Mouse (Mus musculus): Measurements from ENCODE around the gene Plekha1.

Plekha1 gene

DNA sequence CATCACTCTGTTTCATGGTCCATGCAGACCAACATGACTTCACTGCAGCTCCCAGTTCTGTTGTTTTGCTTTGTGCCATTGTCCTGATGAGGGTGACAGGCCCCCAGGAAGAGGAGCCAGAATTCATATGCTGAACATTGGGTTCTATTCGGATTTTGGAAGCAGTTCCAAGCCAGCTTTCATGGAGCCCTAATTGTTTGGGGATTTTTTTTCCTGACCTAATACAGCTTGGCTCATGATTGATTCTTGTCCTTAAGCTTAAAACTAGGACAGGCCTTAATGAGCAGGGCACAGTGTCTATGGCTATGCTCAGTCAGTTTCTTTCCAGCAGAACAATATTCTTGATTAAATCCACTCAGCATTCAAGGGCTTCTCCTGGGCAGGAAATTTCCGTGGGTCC, 52.7 kb downstream of the Plekha1 start:
- DNase-seq (ENCODE audit: low read depth, low spot score): no peak

GRCm38 (mm10) chr7:130922981-130923731, 57.6 kb downstream of the Plekha1 start:
- peak; percentile 30 for DNase-seq (ENCODE audit: low read depth, low spot score)

DNA sequence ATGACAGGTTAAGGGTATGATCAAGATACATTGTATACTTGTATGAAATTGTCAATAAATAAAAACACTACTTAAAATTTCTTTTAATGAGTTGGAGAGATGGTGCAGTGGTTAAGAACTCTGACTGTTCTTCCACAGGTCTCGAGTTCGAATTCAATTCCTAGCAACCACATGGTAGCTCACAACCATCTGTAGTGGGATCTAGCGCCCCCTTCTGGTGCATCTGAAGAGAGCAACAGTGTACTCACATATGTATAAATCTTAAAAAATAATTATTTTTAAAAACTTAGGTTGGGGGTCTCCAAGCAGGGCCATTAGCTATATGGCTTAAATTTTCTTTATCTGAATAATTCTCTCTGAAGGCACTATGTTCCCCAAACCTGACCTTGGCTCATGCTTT, 64.8 kb downstream of the Plekha1 start:
- no peak for DNase-seq (ENCODE audit: low read depth, low spot score)

DNA sequence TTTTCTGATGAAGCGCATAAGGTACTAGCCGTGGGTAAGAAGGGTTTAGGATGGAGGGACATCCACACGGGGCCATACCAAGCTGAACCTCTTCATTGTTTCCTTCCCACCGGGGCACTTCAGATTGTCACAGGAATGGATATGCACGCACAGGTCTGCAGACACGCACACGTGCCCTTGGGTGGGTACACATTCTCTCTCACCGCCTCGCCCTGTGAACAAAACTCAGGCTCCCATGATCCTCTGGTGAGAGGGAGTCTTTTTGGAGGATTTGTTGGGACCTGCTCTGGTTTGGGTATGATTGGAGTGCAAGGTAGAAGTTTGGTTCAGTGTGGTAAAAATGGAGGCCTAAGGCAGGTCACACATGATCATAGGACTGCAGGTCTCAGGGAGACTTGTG, 67.4 kb downstream of the Plekha1 start:
- no peak for DNase-seq (ENCODE audit: low read depth, low spot score)

DNA sequence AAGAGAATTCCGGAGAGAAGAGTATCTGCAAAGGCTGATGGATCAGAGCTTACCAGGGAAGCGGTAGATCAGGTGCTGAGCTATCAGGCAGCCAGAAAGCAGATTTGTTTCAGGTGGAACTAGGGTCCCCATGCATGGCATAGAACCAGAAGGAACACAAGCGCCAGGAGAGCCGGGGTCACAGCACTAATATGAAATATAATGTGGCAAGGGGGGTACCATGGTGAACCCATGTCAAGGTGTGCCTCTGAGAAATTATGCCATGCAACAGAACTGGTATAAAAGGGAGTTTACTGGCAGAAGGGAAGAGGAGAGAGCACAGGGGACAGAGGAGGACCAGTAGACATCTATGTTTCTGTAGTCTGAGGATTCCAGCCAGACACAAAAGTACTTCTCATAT, 69.1 kb downstream of the Plekha1 start:
- no peak for DNase-seq (ENCODE audit: low read depth, low spot score)

- no peak for DNase-seq (ENCODE audit: low read depth, low spot score)
Observed at GRCm38 (mm10) chr7:130935421-130935792, 69.9 kb downstream of the Plekha1 start.

- no peak for DNase-seq (ENCODE audit: low read depth, low spot score)
Observed at GRCm38 (mm10) chr7:130935793-130936471, 70.4 kb downstream of the Plekha1 start, which contains the start of gene Htra1. Gene Htra1 (plus strand): TSS chr7:130936111.

DNA sequence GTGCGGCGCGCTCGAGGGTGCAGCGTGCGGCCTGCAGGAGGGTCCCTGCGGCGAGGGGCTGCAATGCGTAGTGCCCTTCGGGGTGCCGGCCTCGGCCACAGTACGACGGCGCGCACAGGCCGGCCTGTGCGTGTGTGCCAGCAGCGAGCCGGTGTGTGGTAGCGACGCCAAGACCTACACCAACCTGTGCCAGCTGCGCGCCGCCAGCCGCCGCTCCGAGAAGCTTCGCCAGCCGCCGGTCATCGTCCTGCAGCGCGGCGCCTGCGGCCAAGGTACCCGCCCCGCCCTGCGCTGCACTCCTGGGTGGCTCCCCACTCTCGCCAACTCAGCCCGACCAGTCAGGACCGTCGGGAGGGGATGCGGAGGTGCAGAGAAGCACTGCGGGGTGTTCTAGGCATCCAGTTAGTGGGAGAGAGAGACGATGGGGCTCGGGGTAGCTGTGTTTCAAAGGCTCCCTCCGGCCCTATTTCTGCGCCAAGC, 71.0 kb downstream of the Plekha1 start:
- no peak for DNase-seq (ENCODE audit: low read depth, low spot score)

DNA sequence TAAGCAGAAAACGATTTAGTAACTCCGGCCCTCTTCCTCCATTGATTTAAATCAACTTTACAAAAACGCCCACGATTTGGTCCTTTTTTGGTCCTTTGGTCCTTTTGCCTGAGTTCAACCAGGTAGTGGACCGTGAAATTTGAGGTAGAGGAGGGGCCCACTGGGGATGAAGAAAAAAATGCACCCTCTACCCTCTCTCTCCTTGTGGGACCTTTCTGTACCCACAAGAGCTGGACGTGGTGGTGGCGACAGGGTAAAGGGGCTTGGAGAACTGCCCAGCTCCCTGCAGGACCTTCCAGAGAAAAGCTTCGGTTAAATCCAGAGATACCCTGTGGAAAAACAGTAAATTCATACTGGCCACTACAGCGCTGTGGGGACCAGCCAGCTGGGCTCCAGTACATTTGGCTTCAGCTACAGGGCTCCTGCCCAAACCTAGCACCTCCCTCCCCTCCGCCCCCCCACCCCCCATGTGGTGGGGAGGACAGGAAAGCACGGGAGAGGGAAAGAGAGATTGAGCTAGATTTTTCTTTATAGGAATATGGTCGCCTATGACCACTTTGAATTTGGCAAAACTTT, 71.8 kb downstream of the Plekha1 start:
- DNase-seq (ENCODE audit: low read depth, low spot score): no peak

GRCm38 (mm10) chr7:130938005-130938404, 72.4 kb downstream of the Plekha1 start:
- no peak for DNase-seq (ENCODE audit: low read depth, low spot score)

DNA sequence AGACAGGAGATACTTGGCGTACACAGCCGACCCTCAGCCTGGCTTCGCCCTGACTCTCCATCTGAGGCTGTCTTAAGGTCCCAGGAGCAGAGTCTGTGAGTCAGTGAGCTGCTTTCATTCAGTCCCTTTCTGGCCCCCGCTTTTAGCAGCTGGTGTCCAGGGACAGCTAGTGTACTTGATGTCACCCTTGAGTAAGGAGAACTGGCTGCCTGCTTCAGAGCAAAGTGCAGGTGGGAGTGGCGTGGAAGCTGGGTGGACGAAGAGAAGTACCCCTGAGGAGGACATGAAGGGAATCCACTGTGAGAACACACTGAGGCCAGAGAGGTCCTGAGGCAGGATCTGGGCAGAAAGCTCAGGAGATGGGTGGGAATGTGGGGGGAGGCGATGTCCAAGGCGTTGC, 73.3 kb downstream of the Plekha1 start:
- no peak for DNase-seq (ENCODE audit: low read depth, low spot score)

DNA sequence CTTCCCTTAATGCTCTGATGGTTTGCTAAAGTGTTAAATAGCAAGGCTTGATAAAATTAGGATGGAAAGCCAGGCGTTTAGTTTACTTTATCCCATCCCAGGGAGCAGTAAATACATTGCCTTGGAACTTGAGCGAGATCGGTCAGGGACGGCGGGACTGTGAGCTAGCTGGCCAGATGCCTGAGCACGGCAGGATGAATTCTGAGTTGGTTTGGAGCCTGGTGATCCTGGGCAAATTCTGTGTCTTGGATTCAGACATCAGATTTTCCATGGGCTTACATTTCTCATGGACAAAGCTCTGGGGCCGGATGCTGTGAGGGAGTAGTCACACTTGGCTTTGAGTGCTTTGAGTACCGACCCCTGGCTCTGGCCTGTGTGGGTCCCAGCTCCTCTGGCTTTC, 75.2 kb downstream of the Plekha1 start:
- DNase-seq (ENCODE audit: low read depth, low spot score): no peak

DNA sequence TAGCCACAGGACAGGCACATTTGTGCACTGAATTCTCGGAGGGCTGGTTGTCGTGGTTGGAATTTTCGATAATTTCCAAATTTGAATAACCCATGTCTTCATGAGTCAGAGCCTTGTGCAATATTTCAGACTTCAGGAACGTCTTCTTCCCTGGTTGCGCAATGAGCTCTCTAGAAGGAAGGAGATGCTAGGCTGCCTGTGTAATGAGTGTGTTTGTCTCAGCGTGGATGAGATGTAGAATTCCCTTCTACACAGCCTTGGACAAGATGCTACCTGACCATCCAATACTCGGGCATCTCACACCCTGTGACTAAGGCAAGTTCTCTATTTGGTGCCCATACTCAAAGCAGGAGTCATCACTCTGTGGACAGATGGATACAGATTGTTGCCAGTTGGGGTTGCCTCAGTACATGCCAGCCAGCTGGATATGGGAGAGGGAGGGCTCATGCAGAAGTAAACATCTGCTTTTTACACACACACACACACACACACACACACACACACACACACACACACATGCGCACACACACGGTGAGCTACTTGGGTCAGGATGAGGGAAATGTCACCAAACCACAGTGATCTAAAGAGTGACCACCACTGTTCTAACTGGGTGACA, 77.8 kb downstream of the Plekha1 start:
- peak; percentile 92 for DNase-seq (ENCODE audit: low read depth, low spot score)

- DNase-seq (ENCODE audit: low read depth, low spot score): no peak
Observed at GRCm38 (mm10) chr7:130944766-130945475, 79.4 kb downstream of the Plekha1 start.

DNA sequence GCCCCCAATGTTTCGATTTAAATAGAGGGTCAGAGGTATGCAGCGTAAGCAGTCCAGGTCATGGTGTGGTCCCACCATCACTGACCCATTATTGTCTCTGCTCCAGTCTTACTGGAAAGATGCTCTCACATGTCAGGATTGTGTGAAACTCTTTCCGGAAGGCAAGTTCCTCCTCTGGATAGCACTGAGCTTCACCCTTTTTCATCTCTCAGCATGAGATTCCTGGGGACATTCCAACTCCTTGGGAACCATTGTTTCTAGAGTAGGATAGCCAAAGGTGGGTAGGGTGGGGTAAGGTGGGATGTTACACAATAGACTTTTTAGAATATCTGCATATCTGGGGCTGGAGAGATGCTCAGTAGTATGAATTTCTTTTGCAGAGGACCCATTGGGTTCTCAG, 80.2 kb downstream of the Plekha1 start:
- no peak for DNase-seq (ENCODE audit: low read depth, low spot score)

GRCm38 (mm10) chr7:130946303-130946702, 80.7 kb downstream of the Plekha1 start:
- peak; percentile 95 for DNase-seq (ENCODE audit: low read depth, low spot score)

GRCm38 (mm10) chr7:130948563-130949208, 83.1 kb downstream of the Plekha1 start:
- DNase-seq (ENCODE audit: low read depth, low spot score): no peak

DNA sequence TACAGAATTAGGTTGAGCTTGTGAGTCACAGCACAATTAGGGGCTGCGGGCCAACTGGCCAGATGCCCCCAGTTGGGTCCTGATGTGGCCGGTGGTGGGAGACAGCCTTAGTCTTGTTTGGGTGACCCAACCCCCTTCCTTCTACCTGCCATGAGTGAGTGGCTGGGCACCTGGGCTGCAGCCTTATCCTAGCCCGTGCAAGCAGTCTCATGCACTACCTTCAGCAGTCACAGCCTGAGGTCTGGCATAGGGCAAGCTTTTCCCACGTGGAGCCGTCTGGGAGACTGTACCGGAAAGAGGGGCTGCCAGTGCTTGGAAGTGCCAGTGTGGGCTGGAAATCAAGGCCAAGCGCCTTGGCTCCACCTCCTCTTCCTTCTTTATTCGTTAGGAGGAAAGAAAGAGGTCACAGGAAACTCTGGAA, 83.8 kb downstream of the Plekha1 start:
- peak; percentile 46 for DNase-seq (ENCODE audit: low read depth, low spot score)

GRCm38 (mm10) chr7:130950482-130950881, 84.9 kb downstream of the Plekha1 start:
- no peak for DNase-seq (ENCODE audit: low read depth, low spot score)

GRCm38 (mm10) chr7:130951004-130951403, 85.4 kb downstream of the Plekha1 start:
- no peak for DNase-seq (ENCODE audit: low read depth, low spot score)

- no peak for DNase-seq (ENCODE audit: low read depth, low spot score)
Observed at GRCm38 (mm10) chr7:130953376-130953775, 87.8 kb downstream of the Plekha1 start.
